Mouse (Mus musculus) kidney, adult 8-10 months (tissue): ENCODE data around the gene Iffo2.
A peak's percentile ranks its signal among the peaks of the same experiment; 100 is the strongest.

Source experiments
- DNase-seq, 2 experiments: peaks; one replicate each; pipeline ENCODE4 v3.0.0; 2022

Iffo2 gene

DNA sequence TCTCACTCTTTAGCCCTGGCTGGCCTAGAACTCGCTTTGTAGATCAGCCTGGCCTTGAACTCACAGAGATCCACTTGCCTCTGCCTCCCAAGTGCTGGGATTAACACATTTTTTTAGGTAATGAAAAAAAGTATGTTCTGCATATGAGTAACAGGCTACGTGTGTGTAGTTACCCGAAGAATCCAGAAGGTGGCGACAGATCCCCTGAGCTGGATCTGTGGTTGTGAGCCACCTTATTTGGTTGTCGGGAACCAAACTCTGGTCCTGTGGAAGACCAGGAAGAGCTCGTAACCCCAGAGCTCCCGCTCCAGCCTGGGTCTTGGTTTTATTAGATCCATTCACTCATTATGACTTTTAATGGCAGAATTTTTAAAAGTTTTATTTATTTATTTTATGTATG, 116.6 kb downstream of the Iffo2 start:
- DNase-seq: no peak

DNA sequence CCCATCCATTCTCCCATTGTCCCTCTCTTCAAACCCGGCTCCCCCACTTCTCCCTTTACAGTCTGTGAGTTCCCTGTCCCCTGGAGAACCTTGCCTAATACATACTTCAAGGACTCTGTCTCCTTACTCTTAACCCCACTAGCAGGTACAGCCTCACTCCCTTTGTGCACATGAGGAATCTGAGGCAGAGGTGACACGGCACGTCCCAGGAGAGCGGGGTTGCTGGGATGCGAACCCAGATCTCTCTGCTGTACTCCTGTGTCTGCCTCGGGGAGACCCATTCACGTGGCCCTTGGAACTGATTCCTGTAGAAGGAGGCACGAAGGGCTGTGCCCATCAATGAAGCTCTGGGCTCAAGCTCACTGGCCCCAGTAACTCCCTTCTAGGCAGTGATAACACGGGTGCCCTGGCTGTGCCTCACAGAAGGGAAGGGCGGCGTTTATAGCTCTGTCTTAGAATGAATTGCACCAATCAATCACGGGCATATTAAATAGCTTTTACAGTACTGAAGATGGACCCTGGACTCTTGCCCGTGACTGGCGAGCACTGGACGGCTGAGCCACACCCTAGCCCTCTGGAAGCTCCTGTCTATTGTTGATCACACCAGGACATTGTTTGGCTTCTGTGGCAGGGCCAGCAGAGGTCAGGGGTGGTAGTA, 119.9 kb downstream of the Iffo2 start:
- no peak for DNase-seq

DNA sequence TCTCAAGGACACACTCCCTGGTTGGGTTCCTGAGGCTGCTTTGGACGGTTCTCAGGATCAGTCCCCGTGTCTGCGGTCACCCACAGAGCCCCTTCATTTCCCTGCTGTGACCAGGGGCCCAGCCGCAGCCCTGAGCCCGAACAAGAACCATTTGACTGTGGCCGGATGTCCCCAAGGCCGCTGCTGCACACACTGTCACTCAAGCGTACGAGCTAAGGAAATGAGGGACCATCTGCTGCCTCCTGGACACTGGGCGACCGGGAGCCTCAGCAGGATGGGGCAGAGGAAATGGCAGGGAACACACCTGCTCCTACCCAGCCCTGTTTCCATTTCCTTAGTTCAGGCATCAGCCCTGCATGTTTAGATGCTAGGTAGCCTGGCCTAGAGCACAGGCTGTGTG, 120.6 kb downstream of the Iffo2 start:
- no peak for DNase-seq

DNA sequence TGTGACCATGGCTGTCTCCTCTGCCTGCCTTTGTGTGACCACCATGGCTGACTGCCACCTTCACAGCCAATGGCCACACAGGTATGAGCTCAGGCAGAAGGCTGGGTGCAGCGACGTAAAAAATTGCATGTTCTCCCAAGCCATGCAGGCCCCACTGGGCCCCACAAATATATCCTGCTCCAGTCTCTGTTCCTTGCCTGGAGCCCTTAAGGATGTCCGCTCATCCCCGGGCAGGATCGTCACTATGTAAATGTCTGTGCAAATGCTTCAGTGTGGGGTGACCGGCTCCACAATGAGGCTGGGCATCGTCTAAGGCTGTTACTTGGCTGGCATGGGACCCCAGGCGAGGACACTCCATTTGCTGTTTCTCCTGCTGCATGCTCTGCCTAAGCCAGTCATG, 122.9 kb downstream of the Iffo2 start, which contains the start of gene Tas1r2:
Gene Tas1r2, plus strand, starts transcription at position 301 of the 400 bp plus-strand sequence.
- DNase-seq: no peak

DNA sequence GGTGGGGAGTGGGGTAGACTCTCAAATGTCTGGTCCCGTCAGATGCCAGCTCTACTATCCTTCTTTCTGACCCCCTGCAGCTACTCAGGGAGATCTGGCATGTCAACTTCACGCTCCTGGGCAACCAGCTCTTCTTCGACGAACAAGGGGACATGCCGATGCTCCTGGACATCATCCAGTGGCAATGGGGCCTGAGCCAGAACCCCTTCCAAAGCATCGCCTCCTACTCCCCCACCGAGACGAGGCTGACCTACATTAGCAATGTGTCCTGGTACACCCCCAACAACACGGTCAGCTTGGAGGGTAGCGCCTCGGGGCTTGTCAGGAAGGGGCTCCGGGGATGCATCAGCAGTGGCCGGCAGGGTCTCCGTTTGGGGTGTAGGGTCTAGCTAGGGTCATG, 131.5 kb downstream of the Iffo2 start:
- no peak for DNase-seq

DNA sequence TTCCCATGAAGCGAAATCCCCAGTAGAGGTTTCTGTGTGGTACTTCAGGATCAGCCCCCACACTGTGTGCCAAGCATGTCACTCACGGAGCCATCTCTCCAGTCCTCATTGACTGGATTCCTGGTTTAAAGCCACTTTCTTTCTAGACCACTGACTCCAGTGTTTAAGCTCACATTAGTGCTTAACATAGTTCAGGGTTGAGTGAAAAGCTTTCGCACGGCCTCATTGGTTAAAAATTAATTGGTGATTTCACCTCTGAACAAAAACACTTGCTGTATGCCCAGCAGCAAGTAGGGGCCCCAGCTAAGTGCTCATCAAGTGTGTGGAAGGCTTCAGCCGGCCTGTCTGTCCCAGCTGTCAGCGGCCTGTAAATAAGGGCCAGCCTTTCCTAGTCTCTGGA, 137.3 kb downstream of the Iffo2 start:
- peak; percentile 25 to 72 for DNase-seq

DNA sequence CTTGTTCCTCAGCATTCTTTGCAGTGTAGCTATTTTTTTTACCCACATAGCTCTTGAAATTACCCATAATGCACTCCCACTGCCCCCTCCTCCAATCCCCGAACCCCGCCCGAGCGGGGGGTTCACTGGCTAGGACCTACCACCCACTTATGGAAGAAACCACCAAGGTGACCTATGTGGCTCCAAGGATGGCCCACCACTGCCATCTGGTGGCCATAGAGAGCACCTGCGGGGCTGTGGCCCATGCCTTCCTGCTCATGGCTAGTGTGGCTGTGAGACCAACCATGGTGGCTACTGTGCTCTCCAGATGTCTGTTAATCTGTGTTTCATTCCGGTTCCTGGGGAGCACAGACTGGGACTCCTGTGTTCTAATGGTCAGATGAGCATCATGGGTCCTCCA, 139.5 kb downstream of the Iffo2 start:
- DNase-seq: peak; percentile 33 to 68
